Mouse (Mus musculus) spleen, postnatal 4 days (tissue): Measurements from ENCODE around the gene Vmn1r184.
"Not testable (repeated sequence)": the region's sequence is repeated elsewhere in the genome, so short reads cannot be mapped to it uniquely, and the experiment has no call there.

ENCODE experiments used
- DNase-seq, 2 experiments: peaks; one replicate each; pipeline ENCODE4 v3.0.0; 2022; ENCODE audit warnings: low spot score in 2 of 2

The Vmn1r184 gene

GRCm38 (mm10) chr7:26260034-26260433, at the start of gene Vmn1r184:
Gene Vmn1r184, plus strand, starts transcription at chr7:26260334.
- not testable (repeated sequence) for DNase-seq

GRCm38 (mm10) chr7:26303429-26304166, 43.5 kb downstream of the Vmn1r184 start:
- not testable (repeated sequence) for DNase-seq

DNA sequence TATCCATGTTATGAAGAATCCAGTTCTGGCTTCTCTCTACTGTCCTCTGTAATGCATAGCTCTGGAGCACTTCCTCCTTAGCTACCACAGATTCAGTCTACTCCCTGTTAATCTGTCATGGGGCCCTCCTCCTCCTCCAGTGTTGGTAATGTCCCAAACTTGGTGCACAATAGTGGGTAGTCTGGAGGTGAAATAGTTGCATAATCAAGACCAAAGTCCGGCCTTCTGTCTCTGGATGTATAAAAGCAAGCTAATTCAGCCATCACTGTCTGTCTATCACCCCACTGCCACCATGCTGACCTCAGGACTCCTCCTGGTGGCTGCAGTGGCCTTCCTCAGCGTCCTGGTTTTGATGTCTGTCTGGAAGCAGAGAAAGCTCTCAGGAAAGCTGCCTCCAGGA, 46.8 kb downstream of the Vmn1r184 start, which contains the start of gene Cyp2a4:
Gene Cyp2a4 (plus strand): TSS at position 244 of the 400 bp plus-strand sequence.
- DNase-seq: not testable (repeated sequence)

DNA sequence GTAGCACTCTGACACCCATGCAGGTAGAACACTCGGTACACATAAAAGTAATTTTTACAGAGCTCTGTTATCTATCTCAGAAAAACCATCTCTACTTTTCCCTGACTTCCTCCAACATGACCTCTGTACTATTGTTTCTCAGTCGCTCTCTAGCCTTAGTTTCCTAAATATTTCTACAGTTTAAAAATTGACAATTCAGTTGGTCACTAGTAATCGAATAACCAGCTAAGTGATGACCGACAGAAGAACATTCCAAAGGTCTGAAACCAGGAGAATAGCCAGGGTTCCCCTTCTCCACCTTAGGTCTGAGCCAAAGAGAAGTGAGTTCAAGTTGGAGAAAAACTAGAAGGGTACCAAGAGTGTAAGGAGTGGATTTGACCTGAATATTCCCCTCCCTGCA, 51.7 kb downstream of the Vmn1r184 start:
- not testable (repeated sequence) for DNase-seq

DNA sequence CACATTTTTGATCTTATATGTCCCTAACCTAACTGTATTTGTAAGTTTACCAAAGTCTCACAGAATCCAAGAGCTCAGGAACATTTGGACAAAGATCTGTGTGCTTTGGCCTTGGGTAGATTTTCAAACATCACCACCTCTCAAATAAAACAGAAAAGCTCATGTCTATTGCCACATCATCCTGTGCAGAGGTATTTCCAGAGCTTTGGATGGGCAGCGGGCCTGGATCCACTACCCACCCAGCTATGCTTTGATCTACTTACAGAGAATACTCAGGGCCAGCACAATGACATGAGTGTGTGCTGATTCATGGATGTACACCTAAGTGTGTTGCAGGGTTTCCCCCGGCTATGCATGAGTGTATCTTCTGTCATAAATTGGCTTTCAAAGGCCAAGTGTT, 55.1 kb downstream of the Vmn1r184 start:
- DNase-seq: not testable (repeated sequence)

GRCm38 (mm10) chr7:26315809-26316208, 55.7 kb downstream of the Vmn1r184 start:
- not testable (repeated sequence) for DNase-seq
